Mouse (Mus musculus): ENCODE measurements at regions not wholly inside any gene's neighbourhood (a gene's known extent, or its start where the extent isn't known, plus 50 kb on each side); places are given as distances from the start of the nearest gene placed in this dataset.

DNA sequence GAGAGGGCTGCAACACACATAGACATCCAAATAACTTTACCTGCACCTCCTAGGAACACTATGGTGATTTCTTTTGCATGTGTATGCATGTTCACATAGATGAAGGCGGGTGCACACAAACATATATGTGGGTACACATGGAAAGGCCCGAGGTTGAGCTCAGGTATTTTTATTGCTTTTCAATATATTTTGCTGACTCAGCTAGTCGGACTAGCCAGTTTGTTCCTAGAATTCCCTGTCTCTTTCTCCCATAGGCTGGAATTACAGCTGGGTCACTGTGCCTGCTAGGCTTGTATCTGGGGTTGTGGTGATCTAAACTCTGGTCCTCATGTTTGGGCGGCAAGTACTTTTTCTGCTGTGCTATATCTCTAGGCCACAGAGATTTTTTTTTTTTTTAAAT is 166.1 kb upstream of the Mki67 start:
- in situ Hi-C loops (cut with MboI) = no loop called here

GRCm38 (mm10) chr7:135888598-135888997 is 172.4 kb upstream of the Mki67 start:
- in situ Hi-C loops (cut with MboI) = no loop called here

- in situ Hi-C loops (cut with MboI) = no loop called here
These were observed 173.0 kb upstream of the Mki67 start for GRCm38 (mm10) chr7:135889016-135889726.

DNA sequence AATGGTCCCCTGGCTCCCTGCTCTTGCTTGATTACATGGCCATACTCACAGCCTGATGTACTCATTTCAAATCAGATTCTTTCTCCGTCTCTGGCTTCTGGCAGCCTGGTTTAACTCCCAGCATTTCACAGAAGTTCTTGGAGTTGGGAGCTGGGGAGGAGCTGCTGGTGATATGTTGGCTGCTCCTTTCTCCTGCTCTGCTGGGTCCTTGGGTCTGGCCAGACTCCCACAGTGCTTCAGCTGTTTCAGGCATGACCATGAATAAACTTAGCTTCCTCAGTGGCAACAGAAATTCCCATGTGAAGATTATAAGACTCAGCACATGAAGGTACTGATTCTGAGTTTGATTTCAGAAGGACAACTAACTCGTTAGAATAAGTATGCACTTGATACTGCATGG is 182.7 kb upstream of the Mki67 start:
- in situ Hi-C loops (cut with MboI) = no loop called here

DNA sequence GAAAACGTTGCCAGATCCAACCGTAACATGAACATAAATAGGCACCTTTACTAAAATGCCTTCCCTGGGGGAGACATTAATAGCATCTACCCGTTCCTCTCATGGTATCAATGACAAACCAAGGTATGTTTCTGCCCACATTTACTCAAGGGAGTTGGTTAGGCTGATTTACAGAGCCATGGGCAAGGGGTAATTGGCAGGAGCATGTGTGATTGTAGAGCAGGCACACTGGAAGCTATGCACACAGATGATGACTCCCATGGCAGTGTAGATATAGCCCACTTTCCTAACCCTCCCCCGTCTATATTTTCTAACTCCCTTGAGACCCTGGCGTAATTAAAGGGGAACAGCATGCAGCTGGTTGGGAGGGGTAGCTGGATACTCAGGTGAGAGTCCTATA is 183.6 kb upstream of the Mki67 start:
- in situ Hi-C loops (cut with MboI) = no loop called here

GRCm38 (mm10) chr7:135900861-135901321 is 184.7 kb upstream of the Mki67 start:
- in situ Hi-C loops (cut with MboI) = no loop called here

GRCm38 (mm10) chr7:135902106-135903055 is 186.2 kb upstream of the Mki67 start:
- in situ Hi-C loops (cut with MboI) = no loop called here

GRCm38 (mm10) chr7:135911376-135911775 is 195.2 kb upstream of the Mki67 start:
- in situ Hi-C loops (cut with MboI) = no loop called here

- in situ Hi-C loops (cut with MboI) = no loop called here
These were observed 197.9 kb upstream of the Mki67 start for GRCm38 (mm10) chr7:135913923-135914634.

DNA sequence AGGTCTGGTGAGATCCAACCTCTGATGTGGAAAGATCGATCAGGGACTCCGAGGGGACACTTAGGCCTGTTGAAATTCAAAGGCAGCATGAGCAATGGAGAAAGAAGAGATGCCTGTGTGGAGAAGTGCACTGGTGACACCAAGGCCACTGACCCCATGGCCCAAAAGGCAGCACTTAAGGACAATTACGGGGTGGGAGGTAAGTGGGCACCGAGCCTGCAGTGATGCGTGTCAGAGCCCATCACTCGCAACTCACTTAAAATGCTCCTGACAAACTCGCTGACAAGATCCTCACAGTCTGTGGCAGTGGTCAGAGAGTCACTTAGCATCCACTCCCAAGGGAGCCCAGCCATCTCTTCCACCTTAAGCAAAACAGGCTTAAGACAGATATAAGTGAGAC is 207.7 kb upstream of the Mki67 start:
- in situ Hi-C loops (cut with MboI) = no loop called here

DNA sequence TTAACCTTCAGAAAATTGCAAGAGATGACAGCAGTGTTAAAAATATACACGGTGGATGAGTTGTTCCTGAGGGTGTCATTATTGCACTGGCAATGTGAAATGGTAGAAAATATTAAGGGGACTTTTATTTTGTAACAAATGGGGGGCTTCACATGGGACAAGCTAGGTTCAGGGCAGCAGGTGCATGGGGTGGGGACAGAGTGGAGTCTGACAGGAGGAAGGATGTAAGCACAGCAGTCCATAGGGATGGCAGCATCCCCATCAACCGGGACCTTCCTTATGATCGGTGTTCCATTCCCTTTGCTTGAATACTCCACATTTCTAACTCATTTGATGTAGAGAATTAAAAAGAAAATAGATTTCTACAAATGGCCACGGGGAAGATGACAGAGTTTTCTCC is 208.5 kb upstream of the Mki67 start:
- in situ Hi-C loops (cut with MboI) = no loop called here

DNA sequence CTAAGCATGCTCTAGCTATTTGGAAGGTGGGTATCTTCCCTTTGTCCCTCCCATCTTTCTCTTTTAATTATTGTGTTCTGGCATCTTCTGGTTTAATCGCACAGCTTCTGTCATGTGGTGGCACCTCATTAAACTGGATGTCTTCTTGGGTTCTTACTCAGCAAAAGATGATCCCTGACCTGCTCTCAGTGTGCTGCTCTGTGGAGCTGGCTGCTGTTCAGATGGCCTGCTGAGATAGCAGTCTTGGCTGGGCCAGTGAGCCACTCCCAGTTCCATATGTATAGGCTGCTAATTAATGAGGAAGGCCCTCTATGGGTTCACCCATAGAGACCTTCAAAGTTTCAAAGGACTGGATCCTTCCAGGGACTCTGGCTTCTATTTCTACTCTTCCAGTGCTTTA is 213.9 kb upstream of the Mki67 start:
- in situ Hi-C loops (cut with MboI) = no loop called here

GRCm38 (mm10) chr7:135932595-135933175 is 216.5 kb upstream of the Mki67 start:
- in situ Hi-C loops (cut with MboI) = no loop called here

- in situ Hi-C loops (cut with MboI) = no loop called here
These were observed 219.0 kb upstream of the Mki67 start for GRCm38 (mm10) chr7:135935180-135935579.

DNA sequence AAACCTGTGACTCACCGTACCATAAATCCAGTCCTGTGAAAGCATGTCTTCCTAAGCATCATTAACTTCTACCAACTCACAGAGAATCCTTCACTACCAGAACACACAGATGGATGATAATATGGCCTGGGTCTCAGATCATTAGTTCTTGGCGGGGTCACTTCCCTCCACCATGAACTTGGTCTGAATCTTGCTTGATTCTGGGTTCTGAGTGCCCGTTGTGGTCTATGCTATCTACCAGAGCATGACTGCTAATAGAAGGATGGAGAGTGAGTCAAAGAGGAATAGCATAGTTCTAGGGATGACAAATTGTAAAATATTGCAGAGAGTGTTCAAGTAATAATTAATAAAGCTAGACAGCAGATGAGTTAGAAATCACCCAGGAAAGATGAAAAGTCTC is 221.3 kb upstream of the Mki67 start:
- in situ Hi-C loops (cut with MboI) = no loop called here

DNA sequence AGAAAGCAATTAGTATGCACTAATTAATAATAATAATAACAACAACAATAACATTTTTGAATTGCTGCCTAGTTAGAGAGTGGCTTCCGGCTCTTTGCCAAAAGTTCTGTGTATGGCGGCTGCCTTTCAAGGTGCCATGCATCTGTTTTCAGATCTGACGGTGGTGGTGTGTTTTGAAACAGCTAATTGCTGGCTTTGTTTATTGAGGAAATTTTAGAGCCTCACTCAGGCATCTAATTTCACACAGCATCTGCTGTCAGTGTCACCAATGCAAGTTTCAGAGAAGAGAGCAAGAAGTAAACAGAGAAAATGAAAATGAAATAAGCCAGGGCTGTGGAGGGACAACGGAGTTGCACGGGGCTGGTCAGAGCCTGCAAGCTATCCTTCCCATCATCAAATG is 223.2 kb upstream of the Mki67 start:
- in situ Hi-C loops (cut with MboI) = no loop called here

DNA sequence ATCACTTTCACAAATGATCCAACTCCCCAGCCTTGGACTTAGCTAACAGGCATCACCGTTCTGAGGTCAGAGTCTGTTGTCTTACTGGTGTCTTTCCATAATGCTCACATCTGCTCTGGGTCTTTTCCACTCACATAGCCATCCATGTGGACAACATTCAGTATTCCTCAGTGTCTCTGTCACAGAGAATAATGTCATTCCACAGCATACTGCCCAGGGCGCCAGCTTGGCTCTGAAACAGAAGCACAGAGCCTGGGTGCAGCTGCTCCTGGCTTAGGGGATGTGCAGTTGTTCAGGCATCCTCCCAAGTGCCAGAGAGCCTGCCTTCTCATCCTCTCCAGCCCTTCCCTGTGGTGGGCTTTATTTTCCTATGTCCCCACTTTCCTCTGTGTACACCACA is 226.7 kb upstream of the Mki67 start:
- in situ Hi-C loops (cut with MboI) = no loop called here

- in situ Hi-C loops (cut with MboI) = no loop called here
These were observed 230.0 kb upstream of the Mki67 start for GRCm38 (mm10) chr7:135946071-135946646.

DNA sequence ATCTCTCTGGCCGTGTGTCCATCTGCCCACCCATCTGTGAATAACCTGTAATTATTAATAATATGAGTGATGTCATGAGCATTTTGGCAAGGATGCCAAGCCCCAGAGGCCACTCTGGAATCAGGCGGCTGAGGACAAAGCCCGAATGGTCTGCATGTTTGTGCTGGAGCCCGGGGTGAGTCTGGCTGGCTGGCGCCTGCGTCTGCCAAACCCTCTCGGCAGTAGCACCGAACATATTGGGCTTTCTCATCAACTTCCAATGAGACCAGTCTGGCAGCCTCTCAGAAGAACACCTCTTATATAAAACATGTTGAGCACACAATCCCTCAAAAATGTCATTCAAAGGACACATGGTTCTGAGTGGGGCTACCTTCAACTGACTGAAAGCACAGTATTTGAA is 244.9 kb upstream of the Mki67 start:
- in situ Hi-C loops (cut with MboI) = no loop called here

DNA sequence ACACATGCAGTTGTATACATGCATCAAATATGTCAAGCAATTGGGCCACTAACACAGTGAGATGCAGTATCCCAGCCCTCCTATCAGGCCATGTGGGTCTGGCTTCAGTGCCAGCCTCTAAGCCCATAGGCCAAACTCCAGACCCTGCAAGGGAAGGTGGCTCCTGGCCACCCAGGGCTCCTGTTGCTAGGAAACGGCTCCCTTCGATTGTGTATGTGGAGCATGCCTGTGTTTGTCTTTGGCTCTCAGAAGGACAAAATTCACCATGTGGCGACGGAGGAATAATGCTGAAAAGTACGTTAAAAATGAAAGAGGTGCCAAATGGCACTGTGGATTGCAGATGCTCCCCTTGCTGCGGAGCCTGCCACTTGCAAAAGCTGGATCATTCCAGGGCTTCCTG is 249.4 kb upstream of the Mki67 start:
- in situ Hi-C loops (cut with MboI) = no loop called here

DNA sequence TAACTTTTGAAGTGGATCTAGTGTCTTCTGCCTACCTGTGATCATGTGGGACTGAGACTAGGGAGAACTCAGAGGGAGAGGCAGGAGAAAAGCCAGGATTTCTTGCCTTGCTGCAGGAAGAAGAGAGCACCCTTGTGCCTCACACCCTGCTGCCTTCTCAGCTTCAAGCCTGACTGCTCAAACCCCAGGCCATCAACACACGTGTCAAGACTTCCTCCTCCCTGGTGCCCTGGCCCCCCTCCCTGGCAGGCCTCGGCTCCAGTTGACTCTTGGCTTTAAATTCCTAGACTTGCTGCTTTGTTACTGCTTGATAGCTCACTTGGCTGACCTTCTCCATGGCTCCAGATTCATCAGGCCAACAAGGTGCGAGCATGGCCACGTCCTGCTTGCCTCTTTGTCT is 250.1 kb upstream of the Mki67 start:
- in situ Hi-C loops (cut with MboI) = no loop called here

- in situ Hi-C loops (cut with MboI) = no loop called here
These were observed 252.5 kb upstream of the Mki67 start for GRCm38 (mm10) chr7:135968638-135969037.
